Mouse (Mus musculus) lung, embryonic 16.5 days (tissue): ENCODE measurements at regions not wholly inside any gene's neighbourhood (a gene's known extent, or its start where the extent isn't known, plus 50 kb on each side); places are given as distances from the start of the nearest gene placed in this dataset.

Experiments used
- ATAC-seq: fragments of 200-750 bp; cut with Nextera tagmentation; 2 replicates; pipeline ENCODE4 v1.8.0; 2017; ENCODE audit warnings: low read depth, mild to moderate bottlenecking, moderate library complexity
- H3K27ac ChIP-seq: fragments of 300-500 bp; sonication (generic); 2 replicates; pipeline ENCODE4 v1.5.1; 2014; ENCODE audit warnings: mild to moderate bottlenecking, control low read depth, low read length
- H3K27me3 ChIP-seq: fragments of 300-500 bp; sonication (generic); 2 replicates; pipeline ENCODE4 v1.6.1; 2014; ENCODE audit warnings: low read depth, low read length, mixed read lengths; ENCODE audit not compliant: control insufficient read depth, insufficient read depth
- H3K36me3 ChIP-seq: fragments of 300-500 bp; sonication (generic); 2 replicates; pipeline ENCODE4 v1.6.1; 2014; ENCODE audit warnings: low read length; ENCODE audit not compliant: control insufficient read depth, insufficient read depth
- H3K4me1 ChIP-seq: fragments of 300-500 bp; sonication (generic); replicated peaks from 2 replicates; pipeline ENCODE4 v1.6.1; 2014; ENCODE audit warnings: low read length, mixed read lengths; ENCODE audit not compliant: control insufficient read depth, insufficient read depth
- H3K4me2 ChIP-seq: fragments of 300-500 bp; sonication (generic); 2 replicates; pipeline ENCODE4 v1.6.1; 2014; ENCODE audit warnings: low read depth, low read length, control low read depth
- H3K4me3 ChIP-seq: fragments of 300-500 bp; sonication (generic); 2 replicates; pipeline ENCODE4 v1.5.1; 2014; ENCODE audit warnings: mild to moderate bottlenecking, low read length, control low read depth
- H3K9ac ChIP-seq: fragments of 300-500 bp; sonication (generic); 2 replicates; pipeline ENCODE4 v1.6.1; 2014; ENCODE audit warnings: low read length, control low read depth
- H3K9me3 ChIP-seq: fragments of 300-500 bp; sonication (generic); 2 replicates; pipeline ENCODE4 v1.6.1; 2016; ENCODE audit warnings: low read length; ENCODE audit not compliant: control insufficient read depth
- WGBS: fragments of 180-500 bp; shearing (Covaris S2); extraction: QIAGEN DNeasy Blood & Tissue Kit; methylation state at CpG from one replicate; pipeline ENCODE4 v1.1.7; 2014; 5-methylcytosine and 5-hydroxymethylcytosine counted together

DNA sequence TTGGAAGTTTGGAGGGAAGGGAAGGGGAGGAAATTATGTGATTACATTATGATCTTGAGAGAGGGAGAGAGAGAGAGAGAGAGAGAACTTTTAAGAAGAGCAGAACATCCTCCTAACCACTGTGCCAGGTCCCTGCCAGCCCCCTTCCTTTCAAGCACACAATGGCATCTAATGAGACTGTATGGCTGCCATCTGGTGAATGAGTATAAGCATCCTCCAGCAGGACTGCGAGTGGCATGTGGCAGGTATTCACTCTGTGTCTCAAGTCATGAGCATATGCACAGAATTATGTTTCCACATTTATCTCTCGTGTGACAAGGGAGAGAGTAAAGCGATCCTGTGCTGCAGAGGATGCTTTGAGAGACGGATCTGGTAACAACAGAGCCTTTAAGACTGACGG lies 156.9 kb downstream of the 1700129C05Rik start:
- Histone ChIP-seq H3K9ac (no peak overlapping the region), H3K9me3 (no peaks in the 10 kb centered on the region), H3K27ac (no peak overlapping the region), H3K27me3 (no peaks in the 10 kb centered on the region), H3K4me1 (peaks cover 5% of the 10 kb centered on the region; the same call in 1 of the 2 replicates), H3K4me2 (no peak overlapping the region), H3K36me3 (no peaks in the 10 kb centered on the region), H3K4me3 (no peak overlapping the region)
- WGBS: 82% methylated on average over 5 of the region's 5 CpGs
- no peak for ATAC-seq

DNA sequence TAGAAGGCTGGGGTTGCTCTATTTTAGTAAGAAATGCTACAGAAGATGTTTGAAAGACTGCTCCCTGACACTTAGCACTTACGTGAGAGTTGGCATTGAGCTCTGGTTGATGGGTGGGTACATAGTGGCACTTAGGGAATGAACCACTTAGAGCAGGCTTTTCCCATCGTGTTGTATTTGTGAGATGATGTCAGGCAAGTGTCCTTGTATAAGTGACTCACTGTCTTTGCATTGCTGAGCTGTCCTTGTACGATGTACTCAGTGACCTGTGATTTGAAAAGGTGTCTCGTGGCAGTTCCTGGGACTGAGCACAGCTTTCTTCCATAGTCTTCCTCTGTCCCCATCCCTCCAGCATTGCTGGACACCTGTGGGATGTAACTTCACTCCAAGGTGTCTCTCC lies 165.9 kb downstream of the 1700129C05Rik start:
- Histone ChIP-seq H3K27me3 (no peaks in the 10 kb centered on the region), H3K4me1 (no peaks in the 10 kb centered on the region), H3K27ac (no peak overlapping the region), H3K4me3 (no peak overlapping the region), H3K4me2 (no peak overlapping the region), H3K9ac (no peak overlapping the region), H3K36me3 (no peaks in the 10 kb centered on the region), H3K9me3 (no peaks in the 10 kb centered on the region)
- 75% methylated on average over 4 of the region's 4 CpGs for WGBS
- ATAC-seq: no peak

DNA sequence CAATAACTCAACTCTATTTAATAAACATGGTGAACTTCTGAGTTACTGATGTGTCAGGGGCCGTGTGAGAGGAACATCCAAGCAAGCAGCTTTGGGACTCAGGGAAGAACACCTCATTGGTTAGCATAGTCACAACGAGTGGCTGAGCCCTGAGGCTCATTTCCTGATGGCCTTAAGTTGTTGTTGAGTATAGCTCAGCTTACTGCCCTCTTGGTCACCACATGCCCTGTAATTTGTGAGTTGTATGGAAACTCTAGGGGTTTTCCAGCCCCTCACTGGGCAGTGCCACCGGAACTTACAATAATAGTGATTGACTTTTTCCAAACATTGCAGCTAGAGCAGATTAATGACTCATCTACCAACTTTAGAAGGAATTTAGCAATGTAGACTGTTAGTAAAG lies 173.4 kb downstream of the 1700129C05Rik start:
- H3K9ac ChIP-seq: no peak overlapping the region
- no peak overlapping the region for H3K27ac ChIP-seq
- no peaks in the 10 kb centered on the region for H3K4me1 ChIP-seq
- no peak overlapping the region for H3K4me2 ChIP-seq
- no peaks in the 10 kb centered on the region for H3K9me3 ChIP-seq
- 55% methylated on average over 3 of the region's 3 CpGs for WGBS
- no peak overlapping the region for H3K4me3 ChIP-seq
- H3K36me3 ChIP-seq: no peaks in the 10 kb centered on the region
- no peak for ATAC-seq
- H3K27me3 ChIP-seq: no peaks in the 10 kb centered on the region

DNA sequence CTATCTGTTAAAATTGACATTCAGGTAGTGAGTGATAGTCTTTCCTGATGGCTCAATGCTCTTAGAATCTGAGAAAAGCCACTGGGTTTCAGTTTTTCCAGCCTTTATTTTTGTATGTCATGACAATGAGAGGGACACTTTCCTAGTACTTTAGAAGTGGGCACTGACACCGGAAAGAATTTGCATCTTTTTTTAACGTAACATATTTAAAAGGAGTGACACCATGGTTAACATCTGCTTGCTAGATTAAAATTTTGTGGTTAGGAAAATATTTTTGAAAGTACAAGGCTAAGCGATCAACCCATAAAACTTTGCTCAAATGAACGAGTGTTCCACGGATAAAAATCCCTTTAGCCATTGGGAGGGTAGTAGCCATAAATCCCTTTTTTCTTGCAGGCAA lies 174.7 kb downstream of the 1700129C05Rik start:
- ATAC-seq: no peak
- no peaks in the 10 kb centered on the region for H3K27me3 ChIP-seq
- H3K9me3 ChIP-seq: no peaks in the 10 kb centered on the region
- no peaks in the 10 kb centered on the region for H3K36me3 ChIP-seq
- 81% methylated on average over 5 of the region's 5 CpGs for WGBS
- no peaks in the 10 kb centered on the region for H3K4me1 ChIP-seq
- H3K4me2 ChIP-seq: no peak overlapping the region
- H3K27ac ChIP-seq: no peak overlapping the region
- no peak overlapping the region for H3K9ac ChIP-seq
- H3K4me3 ChIP-seq: no peak overlapping the region

DNA sequence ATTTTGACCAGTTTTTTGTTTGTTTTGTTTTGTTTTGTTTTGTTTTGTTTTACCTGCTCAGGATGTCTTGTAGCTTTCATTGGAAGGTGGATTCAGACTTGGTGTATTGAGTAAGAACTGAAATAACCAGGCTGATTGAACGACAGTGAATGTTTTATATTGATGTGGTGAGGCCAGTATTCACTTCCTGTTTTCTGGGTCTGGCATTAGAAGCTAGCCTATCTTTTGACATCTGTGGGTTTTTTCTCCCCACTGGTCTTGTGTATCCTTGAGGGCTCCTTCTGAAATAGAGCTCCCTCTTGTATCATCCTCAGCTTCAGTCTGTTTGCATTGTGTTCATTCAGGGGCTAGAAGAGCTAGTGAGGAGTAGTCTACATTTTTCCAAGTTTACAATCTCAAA lies 175.5 kb downstream of the 1700129C05Rik start:
- Histone ChIP-seq H3K4me2 (no peak overlapping the region), H3K9ac (no peak overlapping the region), H3K27ac (no peak overlapping the region), H3K4me1 (no peaks in the 10 kb centered on the region), H3K27me3 (no peaks in the 10 kb centered on the region), H3K36me3 (no peaks in the 10 kb centered on the region), H3K4me3 (no peak overlapping the region), H3K9me3 (no peaks in the 10 kb centered on the region)
- 67% methylated on average over 1 of the region's 1 CpGs for WGBS
- ATAC-seq: no peak

DNA sequence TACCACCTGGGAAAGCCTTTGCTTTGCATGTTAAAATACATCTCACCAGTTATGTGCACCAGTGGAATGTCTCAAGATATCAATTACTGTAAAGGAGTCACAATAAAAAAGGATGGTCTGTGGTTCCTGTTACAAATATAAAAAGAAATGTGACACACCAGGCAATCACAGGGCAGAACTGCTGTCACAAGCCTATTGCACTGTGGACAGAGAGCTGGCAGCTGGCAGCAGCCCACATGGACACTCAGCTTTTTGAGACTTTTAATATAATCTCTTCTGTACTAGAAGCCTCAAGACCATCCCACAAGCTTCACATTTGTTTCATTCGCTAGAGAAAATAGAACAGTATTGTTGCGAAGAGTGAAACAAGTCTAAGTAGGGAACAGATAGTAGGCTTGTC lies 197.7 kb downstream of the 1700129C05Rik start:
- no peak for ATAC-seq
- no peaks in the 10 kb centered on the region for H3K27me3 ChIP-seq
- no peak overlapping the region for H3K9ac ChIP-seq
- H3K36me3 ChIP-seq: no peaks in the 10 kb centered on the region
- no peaks in the 10 kb centered on the region for H3K4me1 ChIP-seq
- H3K27ac ChIP-seq: no peak overlapping the region
- 89% methylated on average over 2 of the region's 2 CpGs for WGBS
- H3K4me3 ChIP-seq: no peak overlapping the region
- no peak overlapping the region for H3K4me2 ChIP-seq
- no peaks in the 10 kb centered on the region for H3K9me3 ChIP-seq

GRCm38 (mm10) chr14:58943267-58943765 lies 199.4 kb downstream of the 1700129C05Rik start:
- no peak overlapping the region for H3K9ac ChIP-seq
- H3K9me3 ChIP-seq: no peaks in the 10 kb centered on the region
- 72% methylated on average over 1 of the region's 1 CpGs for WGBS
- H3K4me2 ChIP-seq: no peak overlapping the region
- no peaks in the 10 kb centered on the region for H3K36me3 ChIP-seq
- no peak overlapping the region for H3K4me3 ChIP-seq
- no peaks in the 10 kb centered on the region for H3K27me3 ChIP-seq
- no peaks in the 10 kb centered on the region for H3K4me1 ChIP-seq
- ATAC-seq: no peak
- H3K27ac ChIP-seq: no peak overlapping the region

- H3K4me1 ChIP-seq: peaks cover 9% of the 10 kb centered on the region
- H3K27ac ChIP-seq: no peak overlapping the region
- H3K4me2 ChIP-seq: no peak overlapping the region
- no peaks in the 10 kb centered on the region for H3K27me3 ChIP-seq
- H3K9ac ChIP-seq: no peak overlapping the region
- no peaks in the 10 kb centered on the region for H3K9me3 ChIP-seq
- ATAC-seq: no peak
- 69% methylated on average over 1 of the region's 1 CpGs for WGBS
- H3K4me3 ChIP-seq: no peak overlapping the region
- H3K36me3 ChIP-seq: no peaks in the 10 kb centered on the region
Observed at GRCm38 (mm10) chr14:58939086-58939485, 203.6 kb downstream of the 1700129C05Rik start.

DNA sequence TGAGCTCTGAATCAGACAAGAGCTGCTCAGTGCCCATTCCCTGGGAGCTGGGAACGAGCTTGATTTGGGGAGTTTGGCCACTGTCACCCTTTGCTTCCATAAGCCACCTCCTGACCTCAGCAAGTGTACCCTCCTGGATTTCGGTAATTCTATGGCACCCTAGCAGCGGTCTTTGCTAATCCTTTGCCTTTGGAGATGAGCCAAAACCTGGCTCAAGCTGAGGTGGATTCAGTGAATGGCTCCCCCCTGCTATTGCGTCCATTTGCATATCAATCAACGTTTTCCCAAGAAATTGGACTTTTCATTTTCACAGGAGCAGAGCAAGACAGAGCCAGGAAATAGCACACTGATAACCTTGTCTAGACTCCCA lies 204.1 kb downstream of the 1700129C05Rik start:
- ATAC-seq: no peak
- Histone ChIP-seq H3K9ac (no peak overlapping the region), H3K27ac (no peak overlapping the region), H3K4me2 (no peak overlapping the region), H3K36me3 (no peaks in the 10 kb centered on the region), H3K4me1 (peaks cover 9% of the 10 kb centered on the region), H3K27me3 (no peaks in the 10 kb centered on the region), H3K4me3 (no peak overlapping the region), H3K9me3 (no peaks in the 10 kb centered on the region)
- WGBS: 58% methylated on average over 5 of the region's 5 CpGs
